ENCODE assay signal across 18 mouse cellular contexts in genomic region chr13:19644225-19644624, GRCm38 (mm10). TPM values are rescaled to one million over a fixed set of nuclear protein-coding genes. Genes with fewer than 3 reads are reported as not detected.
A peak's percentile ranks its signal among the peaks of the same experiment; 100 is the strongest.
DNase-seq lines count a peak whose midpoint lies in the region; ATAC-seq and TF ChIP-seq lines count a peak whose summit lies in the region.
"Had no signal": no experiment of that assay in that cellular context is flagged by ENCODE, and none has a peak within 500 bp of the region (broad histone marks: within the 10 kb centered on the region; RNA-seq: fewer than 3 reads in every experiment).

No protein-coding gene starts in this region.

- DNase-seq in frontal cortex, postnatal 10 days (ENCODE audit: low spot score in 2 of 2) = no peak
- DNase-seq in left cerebral cortex, adult 2 months (ENCODE audit: extremely low spot score in 1 of 2, low spot score in 2 of 2) = no peak
- no peak for DNase-seq in left cerebral cortex, postnatal 36 days (ENCODE audit: low spot score in 2 of 2)
- DNase-seq in 416B (ENCODE audit: low read depth) (peak; percentile 42), R1 (ENCODE audit: low read depth, low spot score) (peak; percentile 50)
- no peak for DNase-seq in right cerebral cortex, postnatal 36 days (ENCODE audit: low spot score in 2 of 2)
- DNase-seq in gastrocnemius, postnatal 36 days = no peak
- DNase-seq: cerebellum, adult 11-12 months; kidney, postnatal 4 days; liver, embryonic 13.5 days; thymus, postnatal 14 days had no signal

- intact Hi-C loops in left cerebral cortex, adult 2 months (cut with DNase I) = loop anchor here (5.0 kb wide), 3 partner anchors 207 to 487 kb away; no protein-coding TSS in a partner anchor
- intact Hi-C loops in left cerebral cortex, postnatal 36 days (cut with DNase I) = loop anchor here (10.0 kb wide), 1 partner anchor 209 kb away; no protein-coding TSS in a partner anchor
- intact Hi-C loops in gastrocnemius, postnatal 36 days (cut with DNase I) = loop anchor here (5.0 kb wide), 2 partner anchors 277 to 297 kb away; no protein-coding TSS in a partner anchor

- peak; percentile 97 for ATAC-seq in frontal cortex, adult (ENCODE audit: low TSS enrichment)

- H3K4me3 ChIP-seq in left cerebral cortex, adult 2 months = no peak overlapping the region
- H3K4me3 ChIP-seq: forebrain, embryonic 12.5 days; liver, embryonic 13.5 days; neural tube, embryonic 15.5 days had no signal

- no peak overlapping the region for H3K27ac ChIP-seq in left cerebral cortex, adult 2 months
- H3K27ac ChIP-seq: forebrain, embryonic 12.5 days; liver, embryonic 13.5 days; neural tube, embryonic 15.5 days had no signal

- TF ChIP-seq CTCF in left cerebral cortex, adult 2 months (IDR thresholded peaks at IDR 0.05) = peak; percentile 56

RNA-seq across cellular contexts. Expression of gene Sfrp4, which starts 21.3 kb away (rescaled TPM):
- 1 to 10 TPM; 2.4 to 2.7 TPM for total RNA-seq in left cerebral cortex, adult 2 months (2021)
- total RNA-seq in left cerebral cortex, postnatal 36 days (2021) = 1 to 10 TPM; 2.2 to 2.4 TPM
- 1 to 10 TPM; 3.1 to 3.5 TPM for total RNA-seq in gastrocnemius, postnatal 36 days (2021)
- total RNA-seq: monocyte, adult 5-6 weeks had no signal

RNA-seq across cellular contexts. Expression of gene Epdr1, which starts 24.5 kb away (rescaled TPM):
- total RNA-seq in left cerebral cortex, adult 2 months (2021) = 10 to 100 TPM; 98.4 to 98.5 TPM
- 100 to 1,000 TPM in 1 of 2 experiments, 10 to 100 TPM in 1; 90.9 to 106 TPM for total RNA-seq in left cerebral cortex, postnatal 36 days (2021)
- total RNA-seq in gastrocnemius, postnatal 36 days (2021) = 100 to 1,000 TPM in 1 of 2 experiments, 10 to 100 TPM in 1; 85.8 to 106 TPM
- total RNA-seq: monocyte, adult 5-6 weeks had no signal

RNA-seq across cellular contexts. Expression of gene Nme8, which starts 53.4 kb away (rescaled TPM):
- total RNA-seq in left cerebral cortex, adult 2 months (2021) = not detected
- not detected for total RNA-seq in left cerebral cortex, postnatal 36 days (2021)
- total RNA-seq in gastrocnemius, postnatal 36 days (2021) = not detected
- total RNA-seq: adrenal gland, postnatal 4 days; gastrocnemius, postnatal 4 days; left cerebral cortex, adult 8-10 months; monocyte, adult 5-6 weeks had no signal

Comparison
In these comparisons a context has a peak if more than half of its experiments do, and no peak if none do; other contexts are left out.
1. DNase-seq: peak in 416B (single experiment) and R1 (single experiment); none in frontal cortex, postnatal 10 days (0 of 2), left cerebral cortex, adult 2 months (0 of 2), left cerebral cortex, postnatal 36 days (0 of 2), right cerebral cortex, postnatal 36 days (0 of 2) and gastrocnemius, postnatal 36 days (0 of 2).